Mouse (Mus musculus): ENCODE data around the gene Amz1. TPM values are rescaled to one million over a fixed set of nuclear protein-coding genes. Genes with fewer than 3 reads are reported as not detected.

Amz1 gene
- polyA plus RNA-seq, 1 experiment from 2014 or later = 1.3 TPM

GRCm38 (mm10) chr5:140768333-140768732 is 44.4 kb downstream of the Amz1 start:
- Histone ChIP-seq H3K4me1 (replicated peaks; ENCODE audit: control insufficient read depth, insufficient read depth, low read length) (no peaks in the 10 kb centered on the region; the same call in 1 of the 2 replicates), H3K4me2 (replicated peaks; ENCODE audit: low read depth) (no peak overlapping the region), H3K9me3 (ENCODE audit: control insufficient read depth) (no peaks in the 10 kb centered on the region), H3K9ac (ENCODE audit: low read depth, low read length) (no peak overlapping the region), H3K27ac (ENCODE audit: low read depth, low read length) (peak overlapping the region; percentile 51; the same call in 1 of the 2 replicates), H3K27me3 (replicated peaks; ENCODE audit: control insufficient read depth, insufficient read depth, low read length) (no peaks in the 10 kb centered on the region), H3K4me3 (ENCODE audit: low read depth, low read length) (no peak overlapping the region), H3K36me3 (ENCODE audit: control insufficient read depth, insufficient read depth) (no peaks in the 10 kb centered on the region; the same call in 1 of the 2 replicates)
- TF ChIP-seq CTCF (IDR thresholded peaks at IDR 0.05; ENCODE audit: low read depth) = no peak
- 56% methylated on average over 5 of the region's 5 CpGs for WGBS
- no peak for ATAC-seq

- ATAC-seq = no peak
- H3K9ac ChIP-seq (ENCODE audit: low read depth, low read length) = no peak overlapping the region
- H3K4me2 ChIP-seq (replicated peaks; ENCODE audit: low read depth) = no peak overlapping the region
- peaks cover 6% of the 10 kb centered on the region; the same call in 1 of the 2 replicates for H3K36me3 ChIP-seq (ENCODE audit: control insufficient read depth, insufficient read depth)
- TF ChIP-seq CTCF (IDR thresholded peaks at IDR 0.05; ENCODE audit: low read depth) = no peak
- whole genome bisulfite sequencing = 36% methylated on average over 6 of the region's 6 CpGs
- H3K4me1 ChIP-seq (replicated peaks; ENCODE audit: control insufficient read depth, insufficient read depth, low read length) = no peaks in the 10 kb centered on the region; the same call in 1 of the 2 replicates
- H3K27ac ChIP-seq (ENCODE audit: low read depth, low read length) = 0 out of 2 replicates have a peak overlapping the region, but pooled peaks have one; percentile 1
- no peaks in the 10 kb centered on the region for H3K9me3 ChIP-seq (ENCODE audit: control insufficient read depth)
- H3K4me3 ChIP-seq (ENCODE audit: low read depth, low read length) = no peak overlapping the region
- no peaks in the 10 kb centered on the region for H3K27me3 ChIP-seq (replicated peaks; ENCODE audit: control insufficient read depth, insufficient read depth, low read length)
These were observed 47.7 kb downstream of the Amz1 start for GRCm38 (mm10) chr5:140771612-140772011.

- Histone ChIP-seq H3K4me2 (replicated peaks; ENCODE audit: low read depth) (no peak overlapping the region), H3K36me3 (ENCODE audit: control insufficient read depth, insufficient read depth) (peaks cover 11% of the 10 kb centered on the region), H3K27ac (ENCODE audit: low read depth, low read length) (0 out of 2 replicates have a peak overlapping the region, but pooled peaks have one; percentile 1), H3K4me3 (ENCODE audit: low read depth, low read length) (no peak overlapping the region), H3K9ac (ENCODE audit: low read depth, low read length) (no peak overlapping the region), H3K27me3 (replicated peaks; ENCODE audit: control insufficient read depth, insufficient read depth, low read length) (no peaks in the 10 kb centered on the region), H3K4me1 (replicated peaks; ENCODE audit: control insufficient read depth, insufficient read depth, low read length) (no peaks in the 10 kb centered on the region; the same call in 1 of the 2 replicates), H3K9me3 (ENCODE audit: control insufficient read depth) (no peaks in the 10 kb centered on the region)
- no peak for TF ChIP-seq CTCF (IDR thresholded peaks at IDR 0.05; ENCODE audit: low read depth)
- 58% methylated on average over 7 of the region's 7 CpGs for WGBS
- no peak for ATAC-seq
These were observed 48.2 kb downstream of the Amz1 start for GRCm38 (mm10) chr5:140772158-140772557.

- Histone ChIP-seq H3K9me3 (ENCODE audit: control insufficient read depth) (no peaks in the 10 kb centered on the region), H3K27ac (ENCODE audit: low read depth, low read length) (no peak overlapping the region), H3K9ac (ENCODE audit: low read depth, low read length) (no peak overlapping the region), H3K4me3 (ENCODE audit: low read depth, low read length) (no peak overlapping the region), H3K4me1 (replicated peaks; ENCODE audit: control insufficient read depth, insufficient read depth, low read length) (no peaks in the 10 kb centered on the region), H3K36me3 (ENCODE audit: control insufficient read depth, insufficient read depth) (peaks cover 17% of the 10 kb centered on the region), H3K4me2 (replicated peaks; ENCODE audit: low read depth) (no peak overlapping the region), H3K27me3 (replicated peaks; ENCODE audit: control insufficient read depth, insufficient read depth, low read length) (no peaks in the 10 kb centered on the region)
- 94% methylated on average over 4 of the region's 4 CpGs for WGBS
- no peak for ATAC-seq
- no peak for TF ChIP-seq CTCF (IDR thresholded peaks at IDR 0.05; ENCODE audit: low read depth)
These were observed 51.2 kb downstream of the Amz1 start for GRCm38 (mm10) chr5:140775111-140775510.

GRCm38 (mm10) chr5:140776968-140777367 is 53.0 kb downstream of the Amz1 start:
- no peaks in the 10 kb centered on the region for H3K4me1 ChIP-seq (replicated peaks; ENCODE audit: control insufficient read depth, insufficient read depth, low read length)
- WGBS = 63% methylated on average over 9 of the region's 9 CpGs
- peaks cover 25% of the 10 kb centered on the region for H3K36me3 ChIP-seq (ENCODE audit: control insufficient read depth, insufficient read depth)
- H3K9ac ChIP-seq (ENCODE audit: low read depth, low read length) = no peak overlapping the region
- ATAC-seq = no peak
- no peaks in the 10 kb centered on the region for H3K9me3 ChIP-seq (ENCODE audit: control insufficient read depth)
- no peak overlapping the region for H3K4me3 ChIP-seq (ENCODE audit: low read depth, low read length)
- no peaks in the 10 kb centered on the region for H3K27me3 ChIP-seq (replicated peaks; ENCODE audit: control insufficient read depth, insufficient read depth, low read length)
- no peak overlapping the region for H3K27ac ChIP-seq (ENCODE audit: low read depth, low read length)
- no peak overlapping the region for H3K4me2 ChIP-seq (replicated peaks; ENCODE audit: low read depth)
- TF ChIP-seq CTCF (IDR thresholded peaks at IDR 0.05; ENCODE audit: low read depth) = no peak

- 85% methylated on average over 5 of the region's 5 CpGs for WGBS
These were observed 57.2 kb downstream of the Amz1 start for GRCm38 (mm10) chr5:140781122-140781521.

More at GRCm38 (mm10) chr5:140781122-140781521, 57.2 kb downstream of the Amz1 start:
- Histone ChIP-seq H3K36me3 (ENCODE audit: control insufficient read depth, insufficient read depth) (peaks cover 51% of the 10 kb centered on the region), H3K9me3 (ENCODE audit: control insufficient read depth) (no peaks in the 10 kb centered on the region), H3K27me3 (replicated peaks; ENCODE audit: control insufficient read depth, insufficient read depth, low read length) (no peaks in the 10 kb centered on the region), H3K4me3 (ENCODE audit: low read depth, low read length) (no peak overlapping the region), H3K9ac (ENCODE audit: low read depth, low read length) (no peak overlapping the region), H3K4me2 (replicated peaks; ENCODE audit: low read depth) (no peak overlapping the region), H3K27ac (ENCODE audit: low read depth, low read length) (no peak overlapping the region), H3K4me1 (replicated peaks; ENCODE audit: control insufficient read depth, insufficient read depth, low read length) (no peaks in the 10 kb centered on the region)
- ATAC-seq = no peak
- TF ChIP-seq CTCF (IDR thresholded peaks at IDR 0.05; ENCODE audit: low read depth) = no peak
